Mouse (Mus musculus) liver, postnatal 0 days (tissue): ENCODE measurements at regions not wholly inside any gene's neighbourhood (a gene's known extent, or its start where the extent isn't known, plus 50 kb on each side); places are given as distances from the start of the nearest gene placed in this dataset.
"Not testable (repeated sequence)": the region's sequence is repeated elsewhere in the genome, so short reads cannot be mapped to it uniquely, and the experiment has no call there.

Source experiments
- ATAC-seq: fragments of 200-750 bp; cut with Nextera tagmentation; 2 replicates; pipeline ENCODE4 v1.8.0; 2017; ENCODE audit warnings: mild to moderate bottlenecking, moderate library complexity
- DNase-seq: peaks from one replicate; pipeline ENCODE4 v3.0.0-alpha.2; 2016
- H3K27ac ChIP-seq: fragments of 300-500 bp; sonication (generic); 2 replicates; pipeline ENCODE4 v1.5.1; 2014; ENCODE audit warnings: antibody characterized with exemption, moderate library complexity, mild to moderate bottlenecking, low read depth
- H3K27me3 ChIP-seq: fragments of 300-500 bp; sonication (generic); 2 replicates; pipeline ENCODE4 v1.6.1; 2014; ENCODE audit warnings: low read length, control low read depth, mixed read lengths; ENCODE audit not compliant: insufficient read depth
- H3K36me3 ChIP-seq: fragments of 300-500 bp; sonication (generic); replicated peaks from 2 replicates; pipeline ENCODE4 v1.6.1; 2014; ENCODE audit warnings: mild to moderate bottlenecking, control low read depth, low read length, moderate library complexity, mixed read lengths; ENCODE audit not compliant: insufficient read depth
- H3K4me1 ChIP-seq: fragments of 300-500 bp; sonication (generic); 2 replicates; pipeline ENCODE4 v1.6.1; 2014; ENCODE audit warnings: antibody characterized with exemption, mild to moderate bottlenecking, control low read depth; ENCODE audit not compliant: insufficient read depth
- H3K4me2 ChIP-seq: fragments of 300-500 bp; sonication (generic); 2 replicates; pipeline ENCODE4 v1.6.1; 2014; ENCODE audit warnings: low read depth, mild to moderate bottlenecking, low read length, moderate library complexity, mixed read lengths
- H3K4me3 ChIP-seq: fragments of 300-500 bp; sonication (generic); 2 replicates; pipeline ENCODE4 v1.5.1; 2014; ENCODE audit warnings: low read depth, low read length
- H3K9ac ChIP-seq: fragments of 300-500 bp; sonication (generic); replicated peaks from 2 replicates; pipeline ENCODE4 v1.6.1; 2014; ENCODE audit warnings: mild to moderate bottlenecking, moderate library complexity
- H3K9me3 ChIP-seq: fragments of 300-500 bp; sonication (generic); 2 replicates; pipeline ENCODE4 v1.6.1; 2016; ENCODE audit warnings: mild to moderate bottlenecking, control low read depth, low read length, mixed read lengths
- CTCF ChIP-seq: sonication (generic); IDR thresholded peaks from 2 replicates; pipeline ENCODE4 v1.5.1; 2016; ENCODE audit warnings: antibody characterized with exemption, low read depth
- EP300 ChIP-seq: IDR thresholded peaks from 2 replicates; pipeline ENCODE4 v1.6.1; 2016; ENCODE audit warnings: antibody characterized with exemption, low read depth, mild to moderate bottlenecking
- WGBS: fragments of 180-500 bp; shearing (Covaris S2); extraction: QIAGEN DNeasy Blood & Tissue Kit; methylation state at CpG from one replicate; pipeline ENCODE4 v1.1.7; 2014; ENCODE audit not compliant: insufficient replicate concordance; 5-methylcytosine and 5-hydroxymethylcytosine counted together

DNA sequence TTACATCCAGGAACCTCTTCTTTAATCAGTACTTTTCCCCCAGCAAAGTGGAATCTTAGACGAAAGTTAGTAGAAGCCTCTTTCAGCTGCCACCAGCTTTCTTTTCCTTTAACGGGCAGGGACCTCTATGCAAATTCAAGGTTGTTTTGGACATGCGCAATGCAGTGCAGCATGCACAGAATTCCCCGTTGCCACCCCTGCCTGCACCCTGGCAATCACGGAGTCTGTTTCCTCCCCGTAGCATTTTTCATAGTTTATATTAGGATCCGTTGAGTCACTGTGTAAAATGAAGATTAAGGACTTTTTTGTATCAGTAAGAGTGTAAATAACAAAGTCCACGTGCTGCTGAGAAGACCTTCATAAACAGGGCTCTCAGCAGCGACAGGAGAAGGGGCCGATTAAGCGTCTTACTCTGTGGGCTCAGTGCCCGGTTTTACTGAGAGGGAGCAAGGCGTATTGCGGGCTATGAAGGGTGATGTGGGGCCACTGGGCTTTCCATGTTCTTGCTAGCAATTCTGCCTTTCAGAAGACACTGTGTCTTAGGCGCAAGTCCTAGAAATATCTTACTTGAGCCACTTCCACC is 212.5 kb downstream of the Fgf9 start:
- Histone ChIP-seq H3K27ac (no peak overlapping the region), H3K4me3 (no peak overlapping the region), H3K9me3 (no peaks in the 10 kb centered on the region), H3K4me2 (no peak overlapping the region), H3K9ac (no peak overlapping the region), H3K36me3 (no peaks in the 10 kb centered on the region), H3K27me3 (no peaks in the 10 kb centered on the region), H3K4me1 (no peaks in the 10 kb centered on the region)
- WGBS = 69% methylated on average over 15 of the region's 15 CpGs
- DNase-seq = no peak
- ATAC-seq = no peak
- no peak for TF ChIP-seq EP300
- TF ChIP-seq CTCF = no peak

DNA sequence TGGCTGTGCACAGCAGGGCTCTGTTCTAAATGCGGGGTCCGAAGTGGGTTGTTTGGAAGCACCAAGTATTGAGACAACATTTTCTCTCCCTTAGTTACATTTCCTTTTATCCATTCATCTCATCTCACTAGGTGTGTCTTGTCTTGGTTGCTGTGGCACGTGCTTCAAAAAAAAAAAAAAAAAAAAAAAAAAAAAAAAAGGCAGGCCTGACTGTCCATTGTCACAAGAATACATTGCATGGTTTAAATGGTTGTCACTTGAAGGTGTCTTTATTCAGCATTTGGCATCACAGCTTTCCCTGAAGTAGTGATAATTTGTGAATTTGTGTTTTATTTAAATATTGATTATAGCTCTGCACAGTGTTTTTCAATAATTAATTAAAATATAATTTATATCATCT is 211.9 kb downstream of the Fgf9 start:
- Histone ChIP-seq H3K9me3 (no peaks in the 10 kb centered on the region), H3K4me1 (no peaks in the 10 kb centered on the region), H3K36me3 (no peaks in the 10 kb centered on the region), H3K27me3 (no peaks in the 10 kb centered on the region), H3K27ac (no peak overlapping the region), H3K9ac (no peak overlapping the region), H3K4me2 (no peak overlapping the region), H3K4me3 (no peak overlapping the region)
- DNase-seq = no peak
- no peak for ATAC-seq
- TF ChIP-seq CTCF (no peak), EP300 (no peak)
- 84% methylated on average over 3 of the region's 3 CpGs for WGBS

DNA sequence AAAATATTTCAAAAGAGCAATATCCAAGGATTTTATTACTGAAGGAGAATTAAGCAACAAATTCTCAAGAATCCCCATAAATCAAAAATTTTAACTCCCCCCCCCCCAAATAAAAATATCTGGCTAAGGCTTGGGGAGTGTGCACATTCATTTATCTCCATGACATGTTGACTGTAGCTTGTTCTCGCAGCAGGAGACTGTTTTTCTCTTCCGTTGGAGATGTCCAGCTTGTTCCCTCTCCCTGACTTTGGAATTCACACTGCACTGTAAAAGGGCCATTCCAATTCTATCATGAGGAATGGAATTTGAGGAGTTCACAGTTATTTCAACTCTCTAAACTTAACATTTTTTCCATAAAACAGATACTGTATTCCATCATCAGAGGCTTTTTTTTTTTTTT is 204.1 kb downstream of the Fgf9 start:
- WGBS = 60% methylated on average over 2 of the region's 2 CpGs
- H3K4me1 ChIP-seq = not testable (repeated sequence)

DNA sequence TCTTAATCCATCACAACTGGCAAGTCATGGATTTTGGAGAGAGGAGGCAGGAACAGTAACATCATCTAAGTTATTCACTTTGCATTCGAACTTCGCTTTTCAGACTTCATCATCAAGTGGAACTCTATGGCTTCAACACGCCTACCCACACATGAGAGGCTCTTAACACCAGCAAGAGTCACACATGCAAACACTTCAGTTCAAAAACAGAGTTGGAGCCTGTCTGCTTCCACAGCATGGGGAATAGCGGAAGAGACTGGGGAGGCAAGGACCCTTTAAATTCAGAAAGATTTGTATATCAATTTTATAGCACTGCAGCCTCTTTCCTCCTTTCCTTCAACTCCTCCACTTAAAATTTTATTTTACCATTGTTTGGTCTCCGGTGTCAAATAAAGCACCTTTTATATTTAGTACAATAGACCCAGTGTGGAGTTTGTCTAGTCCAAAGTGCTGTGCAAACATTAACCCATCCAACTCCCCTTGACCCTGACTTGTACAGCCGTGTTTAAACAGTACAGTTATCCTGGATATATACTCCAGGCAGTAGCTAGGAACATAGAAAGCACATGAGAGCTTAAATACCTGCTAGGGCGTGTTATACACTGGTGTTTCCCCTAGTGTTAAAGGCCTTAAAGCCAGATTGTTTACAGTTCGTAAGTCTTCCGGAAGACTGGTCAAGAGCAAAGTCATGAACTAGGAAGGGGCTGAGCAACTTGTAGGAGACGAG is 203.5 kb downstream of the Fgf9 start:
- Histone ChIP-seq H3K4me3 (no peak overlapping the region), H3K27me3 (no peaks in the 10 kb centered on the region), H3K4me1 (no peaks in the 10 kb centered on the region), H3K9me3 (no peaks in the 10 kb centered on the region), H3K27ac (no peak overlapping the region), H3K9ac (no peak overlapping the region), H3K4me2 (no peak overlapping the region), H3K36me3 (no peaks in the 10 kb centered on the region)
- TF ChIP-seq CTCF = no peak
- no peak for TF ChIP-seq EP300
- 65% methylated on average over 10 of the region's 10 CpGs for WGBS
- no peak for ATAC-seq
- no peak for DNase-seq

More for the DNA sequence above, 204.1 kb downstream of the Fgf9 start:
- H3K9ac ChIP-seq, H3K9me3 ChIP-seq, H3K4me2 ChIP-seq, H3K27me3 ChIP-seq, H3K4me3 ChIP-seq, ATAC-seq, H3K36me3 ChIP-seq, DNase-seq, H3K27ac ChIP-seq: not testable (repeated sequence)

DNA sequence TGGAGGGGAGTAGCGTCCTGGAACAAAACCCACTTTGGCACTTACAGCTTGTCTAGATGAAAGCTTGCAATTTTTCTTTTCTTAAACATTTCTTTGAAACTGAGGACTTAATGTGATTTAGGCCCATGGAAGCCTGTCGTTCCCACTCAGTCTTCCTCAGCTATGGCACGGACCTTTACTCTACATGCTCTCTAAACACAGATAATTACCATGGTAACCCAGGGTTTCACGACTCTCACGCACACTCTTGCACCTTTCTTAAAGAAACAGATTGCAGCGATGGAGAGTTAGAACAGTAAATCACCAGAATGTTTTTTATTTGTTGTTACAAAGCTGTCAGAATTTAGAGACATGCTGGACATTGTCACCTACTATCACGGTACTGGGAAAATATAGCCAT is 195.0 kb downstream of the Fgf9 start:
- no peaks in the 10 kb centered on the region for H3K36me3 ChIP-seq
- no peak for ATAC-seq
- no peak overlapping the region for H3K9ac ChIP-seq
- no peaks in the 10 kb centered on the region for H3K9me3 ChIP-seq
- no peak overlapping the region for H3K4me3 ChIP-seq
- H3K4me1 ChIP-seq = no peaks in the 10 kb centered on the region
- no peak for TF ChIP-seq CTCF
- TF ChIP-seq EP300 = no peak
- no peaks in the 10 kb centered on the region for H3K27me3 ChIP-seq
- H3K4me2 ChIP-seq = no peak overlapping the region
- WGBS = 39% methylated on average over 7 of the region's 7 CpGs
- no peak overlapping the region for H3K27ac ChIP-seq
- DNase-seq = no peak

DNA sequence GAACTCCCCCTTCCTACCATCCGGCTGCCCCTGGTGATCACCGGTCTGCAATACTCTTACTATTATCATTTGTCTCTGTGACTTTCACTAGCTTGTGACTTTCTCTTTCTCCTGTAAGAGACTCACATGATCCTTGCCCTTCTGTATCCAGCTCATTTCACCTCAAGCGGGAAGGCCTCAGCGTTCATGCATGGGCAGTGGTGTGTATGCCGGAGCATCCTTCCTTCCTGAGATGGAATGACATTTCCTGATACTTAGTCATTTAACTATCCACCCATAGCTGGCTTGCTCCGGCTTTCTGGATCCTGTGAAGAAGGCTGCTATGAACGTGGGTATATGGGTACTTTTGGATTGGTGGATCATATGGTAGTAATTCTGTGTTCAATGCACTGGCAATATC is 194.1 kb downstream of the Fgf9 start:
- Histone ChIP-seq H3K36me3 (no peaks in the 10 kb centered on the region), H3K27me3 (no peaks in the 10 kb centered on the region), H3K9me3 (no peaks in the 10 kb centered on the region), H3K4me1 (no peaks in the 10 kb centered on the region), H3K4me2 (no peak overlapping the region), H3K4me3 (no peak overlapping the region), H3K27ac (no peak overlapping the region), H3K9ac (no peak overlapping the region)
- 76% methylated on average over 7 of the region's 7 CpGs for WGBS
- no peak for TF ChIP-seq CTCF
- no peak for TF ChIP-seq EP300
- ATAC-seq (no peak), DNase-seq (no peak)
